Mouse (Mus musculus): Measurements from ENCODE around the gene Rpl15.
"Not testable (repeated sequence)": the region's sequence is repeated elsewhere in the genome, so short reads cannot be mapped to it uniquely, and the experiment has no call there.

The Rpl15 gene

GRCm38 (mm10) chr14:18270529-18271441 lies at the start of gene Rpl15, which contains the start of gene Nkiras1:
Gene Rpl15 (minus strand): TSS chr14:18271391.
Gene Nkiras1 (plus strand): TSS chr14:18271136.
- in situ Hi-C loops (cut with MboI) = no loop called here

- in situ Hi-C loops (cut with MboI) = no loop called here
These were observed 46.5 kb upstream of the Rpl15 start for GRCm38 (mm10) chr14:18317457-18318411.

- in situ Hi-C loops (cut with MboI) = no loop called here
These were observed 33.0 kb upstream of the Rpl15 start for GRCm38 (mm10) chr14:18304165-18304564.

- in situ Hi-C loops (cut with MboI) = no loop called here
These were observed 32.1 kb upstream of the Rpl15 start for GRCm38 (mm10) chr14:18303262-18303661.

- in situ Hi-C loops (cut with MboI) = no loop called here
These were observed 31.6 kb upstream of the Rpl15 start for GRCm38 (mm10) chr14:18302750-18303149.

- in situ Hi-C loops (cut with MboI) = no loop called here
These were observed 30.4 kb upstream of the Rpl15 start for GRCm38 (mm10) chr14:18301591-18301990.

GRCm38 (mm10) chr14:18300676-18301075 lies 29.5 kb upstream of the Rpl15 start:
- in situ Hi-C loops (cut with MboI) = no loop called here

GRCm38 (mm10) chr14:18298874-18299273 lies 27.7 kb upstream of the Rpl15 start:
- in situ Hi-C loops (cut with MboI) = no loop called here

- in situ Hi-C loops (cut with MboI) = no loop called here
These were observed 26.2 kb upstream of the Rpl15 start for GRCm38 (mm10) chr14:18297441-18297840.

GRCm38 (mm10) chr14:18292578-18292977 lies 21.4 kb upstream of the Rpl15 start:
- in situ Hi-C loops (cut with MboI) = no loop called here

- in situ Hi-C loops (cut with MboI) = no loop called here
These were observed 20.9 kb upstream of the Rpl15 start for GRCm38 (mm10) chr14:18292111-18292510.

GRCm38 (mm10) chr14:18287391-18287790 lies 16.2 kb upstream of the Rpl15 start:
- in situ Hi-C loops (cut with MboI) = no loop called here

- in situ Hi-C loops (cut with MboI) = no loop called here
These were observed 15.2 kb upstream of the Rpl15 start for GRCm38 (mm10) chr14:18286441-18286840.

GRCm38 (mm10) chr14:18285476-18285875 lies 14.3 kb upstream of the Rpl15 start:
- in situ Hi-C loops (cut with MboI) = no loop called here

- in situ Hi-C loops (cut with MboI) = no loop called here
These were observed 13.4 kb upstream of the Rpl15 start for GRCm38 (mm10) chr14:18284581-18284980.

GRCm38 (mm10) chr14:18280375-18280774 lies 9.2 kb upstream of the Rpl15 start:
- in situ Hi-C loops (cut with MboI) = no loop called here

- in situ Hi-C loops (cut with MboI) = no loop called here
These were observed 3.3 kb upstream of the Rpl15 start for GRCm38 (mm10) chr14:18274526-18274925.

GRCm38 (mm10) chr14:18271666-18272065 lies 475 bp upstream of the Rpl15 start:
- in situ Hi-C loops (cut with MboI) = no loop called here

GRCm38 (mm10) chr14:18269947-18270528 lies 1.2 kb downstream of the Rpl15 start:
- in situ Hi-C loops (cut with MboI) = not testable (repeated sequence)

GRCm38 (mm10) chr14:18263427-18263826 lies 7.8 kb downstream of the Rpl15 start:
- in situ Hi-C loops (cut with MboI) = no loop called here

GRCm38 (mm10) chr14:18261203-18261602 lies 10.0 kb downstream of the Rpl15 start:
- in situ Hi-C loops (cut with MboI) = no loop called here

- in situ Hi-C loops (cut with MboI) = no loop called here
These were observed 28.5 kb downstream of the Rpl15 start for GRCm38 (mm10) chr14:18242638-18243130.

Data from mature B cell (primary cell).